Mouse (Mus musculus): ENCODE results near the gene Vwa3a. TPM values are rescaled to one million over a fixed set of nuclear protein-coding genes. Genes with fewer than 3 reads are reported as not detected.

Gene Vwa3a
- total and polyA plus RNA-seq, 2 experiments from 2014 or later = 2.5 to 5.0 TPM

DNA sequence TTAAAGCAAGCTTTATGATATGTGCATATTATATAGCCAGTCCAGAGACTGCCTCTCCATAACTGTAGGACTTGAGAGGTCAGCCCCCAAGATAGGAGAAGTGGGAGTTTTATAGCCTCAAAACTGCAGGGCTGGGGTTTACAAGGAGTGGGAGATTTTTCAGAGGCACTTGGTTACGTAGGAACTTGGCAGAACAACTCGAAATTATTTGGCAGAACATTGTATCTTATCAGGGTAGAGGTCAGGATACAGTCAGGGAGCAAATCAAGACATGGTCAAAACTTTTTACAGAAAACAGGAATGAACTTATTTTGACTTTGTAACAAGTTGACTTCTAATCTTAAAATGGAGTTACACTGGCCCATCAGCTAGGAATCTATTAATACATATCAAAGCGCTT, 6.9 kb downstream of the Vwa3a start:
- no peaks in the 10 kb centered on the region for H3K27me3 ChIP-seq (ENCODE audit: insufficient read depth, low read length)
- 73% methylated on average over 3 of the region's 3 CpGs for WGBS
- H3K36me3 ChIP-seq (ENCODE audit: insufficient read depth) = no peaks in the 10 kb centered on the region
- no peak overlapping the region for H3K9ac ChIP-seq
- TF ChIP-seq CTCF (IDR thresholded peaks at IDR 0.05; ENCODE audit: low read depth) = no peak
- no peak for DNase-seq
- H3K9me3 ChIP-seq (ENCODE audit: low read length) = no peaks in the 10 kb centered on the region
- H3K27ac ChIP-seq (ENCODE audit: low read depth, low read length) = no peak overlapping the region
- no peak overlapping the region for H3K4me3 ChIP-seq (ENCODE audit: low read depth, low read length)
- no peaks in the 10 kb centered on the region for H3K4me1 ChIP-seq (ENCODE audit: insufficient read depth)
- no peak overlapping the region for H3K4me2 ChIP-seq (ENCODE audit: low read depth)
- no peak for ATAC-seq

DNA sequence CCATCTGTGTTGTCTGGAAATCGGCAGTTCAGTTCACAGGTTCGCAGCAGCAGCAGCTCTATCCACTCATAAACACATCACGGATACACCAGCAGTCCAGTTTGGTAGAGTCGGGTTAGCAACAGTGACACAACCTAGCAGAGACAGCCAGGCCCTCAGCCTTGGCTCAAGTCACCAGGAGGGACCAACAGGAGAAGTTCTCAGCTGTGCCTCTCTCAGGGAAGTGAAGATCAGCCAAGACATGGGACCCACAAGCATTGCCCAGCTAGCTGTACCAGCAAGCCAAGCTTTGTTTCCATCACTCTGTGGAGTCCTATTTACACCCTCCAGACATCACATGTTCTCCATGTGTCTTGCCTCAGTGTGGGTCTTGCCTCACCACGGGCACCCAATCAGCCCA, 7.7 kb downstream of the Vwa3a start:
- WGBS = 89% methylated on average over 5 of the region's 5 CpGs
- H3K9me3 ChIP-seq (ENCODE audit: low read length) = no peaks in the 10 kb centered on the region
- H3K36me3 ChIP-seq (ENCODE audit: insufficient read depth) = no peaks in the 10 kb centered on the region
- H3K27me3 ChIP-seq (ENCODE audit: insufficient read depth, low read length) = no peaks in the 10 kb centered on the region
- no peak for ATAC-seq
- H3K4me3 ChIP-seq (ENCODE audit: low read depth, low read length) = no peak overlapping the region
- no peak overlapping the region for H3K4me2 ChIP-seq (ENCODE audit: low read depth)
- H3K9ac ChIP-seq = no peak overlapping the region
- H3K4me1 ChIP-seq (ENCODE audit: insufficient read depth) = no peaks in the 10 kb centered on the region
- TF ChIP-seq CTCF (IDR thresholded peaks at IDR 0.05; ENCODE audit: low read depth) = no peak
- H3K27ac ChIP-seq (ENCODE audit: low read depth, low read length) = no peak overlapping the region
- DNase-seq = no peak

- Histone ChIP-seq H3K4me2 (ENCODE audit: low read depth) (no peak overlapping the region), H3K4me3 (ENCODE audit: low read depth, low read length) (no peak overlapping the region), H3K4me1 (ENCODE audit: insufficient read depth) (no peaks in the 10 kb centered on the region), H3K9ac (no peak overlapping the region), H3K36me3 (ENCODE audit: insufficient read depth) (no peaks in the 10 kb centered on the region), H3K27ac (ENCODE audit: low read depth, low read length) (no peak overlapping the region), H3K27me3 (ENCODE audit: insufficient read depth, low read length) (no peaks in the 10 kb centered on the region), H3K9me3 (ENCODE audit: low read length) (no peaks in the 10 kb centered on the region)
- no peak for ATAC-seq
- DNase-seq = no peak
- no peak for TF ChIP-seq CTCF (IDR thresholded peaks at IDR 0.05; ENCODE audit: low read depth)
Observed at GRCm38 (mm10) chr7:120748478-120748877, 9.4 kb downstream of the Vwa3a start.

DNA sequence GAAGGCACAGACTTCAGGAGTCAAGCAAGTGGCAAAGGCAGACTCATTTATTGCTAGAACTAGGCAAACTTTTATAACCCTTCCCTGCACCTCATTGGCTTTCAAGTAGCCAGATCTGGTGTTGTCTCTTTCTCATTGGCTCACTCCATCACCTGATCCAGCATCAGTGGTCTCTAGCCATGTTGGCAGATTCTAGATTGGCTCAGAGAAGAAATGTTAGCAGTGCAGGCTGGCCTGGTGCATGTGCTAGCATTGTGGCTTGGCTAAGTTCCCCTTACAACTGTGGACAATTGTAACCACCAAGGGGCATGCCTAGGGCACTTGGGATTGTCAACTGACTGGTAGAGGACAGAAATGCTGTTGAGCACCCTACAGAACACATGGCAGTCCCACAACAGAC, 12.2 kb downstream of the Vwa3a start:
- Histone ChIP-seq H3K36me3 (ENCODE audit: insufficient read depth) (no peaks in the 10 kb centered on the region), H3K4me3 (ENCODE audit: low read depth, low read length) (no peak overlapping the region), H3K9ac (no peak overlapping the region), H3K4me1 (ENCODE audit: insufficient read depth) (no peaks in the 10 kb centered on the region), H3K4me2 (ENCODE audit: low read depth) (no peak overlapping the region), H3K27ac (ENCODE audit: low read depth, low read length) (no peak overlapping the region), H3K27me3 (ENCODE audit: insufficient read depth, low read length) (no peaks in the 10 kb centered on the region), H3K9me3 (ENCODE audit: low read length) (no peaks in the 10 kb centered on the region)
- no peak for TF ChIP-seq CTCF (IDR thresholded peaks at IDR 0.05; ENCODE audit: low read depth)
- DNase-seq (no peak), ATAC-seq (no peak)

GRCm38 (mm10) chr7:120751906-120752305, 12.8 kb downstream of the Vwa3a start:
- no peak overlapping the region for H3K9ac ChIP-seq
- H3K36me3 ChIP-seq (ENCODE audit: insufficient read depth) = no peaks in the 10 kb centered on the region
- no peaks in the 10 kb centered on the region for H3K4me1 ChIP-seq (ENCODE audit: insufficient read depth)
- DNase-seq (no peak), ATAC-seq (no peak)
- H3K4me3 ChIP-seq (ENCODE audit: low read depth, low read length) = no peak overlapping the region
- no peaks in the 10 kb centered on the region for H3K27me3 ChIP-seq (ENCODE audit: insufficient read depth, low read length)
- H3K4me2 ChIP-seq (ENCODE audit: low read depth) = no peak overlapping the region
- no peak overlapping the region for H3K27ac ChIP-seq (ENCODE audit: low read depth, low read length)
- WGBS = 86% methylated on average over 7 of the region's 7 CpGs
- no peak for TF ChIP-seq CTCF (IDR thresholded peaks at IDR 0.05; ENCODE audit: low read depth)
- H3K9me3 ChIP-seq (ENCODE audit: low read length) = no peaks in the 10 kb centered on the region

DNA sequence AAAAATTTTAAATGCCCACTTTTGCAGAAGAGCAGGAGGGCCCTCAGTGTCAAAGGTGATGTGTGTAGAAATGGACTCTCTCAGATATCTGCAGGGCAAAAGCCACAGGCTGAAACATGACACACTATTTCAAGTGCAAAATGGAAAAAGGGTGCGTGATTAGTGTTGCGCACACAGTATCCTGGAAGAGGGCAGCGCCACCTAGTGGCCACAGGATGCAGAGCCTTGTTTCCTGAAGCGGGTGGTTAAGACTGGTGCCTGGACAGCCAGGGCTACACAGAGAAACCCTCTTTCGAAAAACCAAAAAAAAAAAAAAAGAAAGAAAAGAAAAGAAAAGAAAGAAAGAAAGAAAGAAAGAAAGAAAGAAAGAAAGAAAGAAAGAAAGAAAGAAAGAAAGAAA, 15.6 kb downstream of the Vwa3a start:
- Histone ChIP-seq H3K27me3 (ENCODE audit: insufficient read depth, low read length) (no peaks in the 10 kb centered on the region), H3K27ac (ENCODE audit: low read depth, low read length) (no peak overlapping the region), H3K4me2 (ENCODE audit: low read depth) (no peak overlapping the region), H3K9ac (no peak overlapping the region), H3K4me3 (ENCODE audit: low read depth, low read length) (no peak overlapping the region), H3K9me3 (ENCODE audit: low read length) (no peaks in the 10 kb centered on the region), H3K36me3 (ENCODE audit: insufficient read depth) (no peaks in the 10 kb centered on the region), H3K4me1 (ENCODE audit: insufficient read depth) (no peaks in the 10 kb centered on the region)
- WGBS = 1% methylated on average over 5 of the region's 5 CpGs
- ATAC-seq (peak; percentile 91), DNase-seq (peak; percentile 93)
- TF ChIP-seq CTCF (IDR thresholded peaks at IDR 0.05; ENCODE audit: low read depth) = peak; percentile 95

GRCm38 (mm10) chr7:120767369-120767768, 28.3 kb downstream of the Vwa3a start:
- no peak for DNase-seq
- Histone ChIP-seq H3K36me3 (ENCODE audit: insufficient read depth) (no peaks in the 10 kb centered on the region), H3K9ac (no peak overlapping the region), H3K4me2 (ENCODE audit: low read depth) (no peak overlapping the region), H3K4me3 (ENCODE audit: low read depth, low read length) (no peak overlapping the region), H3K27me3 (ENCODE audit: insufficient read depth, low read length) (no peaks in the 10 kb centered on the region), H3K9me3 (ENCODE audit: low read length) (no peaks in the 10 kb centered on the region), H3K27ac (ENCODE audit: low read depth, low read length) (no peak overlapping the region), H3K4me1 (ENCODE audit: insufficient read depth) (no peaks in the 10 kb centered on the region)
- ATAC-seq = no peak
- WGBS = 5% methylated on average over 1 of the region's 1 CpGs
- TF ChIP-seq CTCF (IDR thresholded peaks at IDR 0.05; ENCODE audit: low read depth) = no peak

GRCm38 (mm10) chr7:120771389-120771788, 32.3 kb downstream of the Vwa3a start:
- Histone ChIP-seq H3K9ac (no peak overlapping the region), H3K9me3 (ENCODE audit: low read length) (no peaks in the 10 kb centered on the region), H3K27ac (ENCODE audit: low read depth, low read length) (no peak overlapping the region), H3K4me1 (ENCODE audit: insufficient read depth) (no peaks in the 10 kb centered on the region), H3K27me3 (ENCODE audit: insufficient read depth, low read length) (no peaks in the 10 kb centered on the region), H3K4me2 (ENCODE audit: low read depth) (no peak overlapping the region), H3K4me3 (ENCODE audit: low read depth, low read length) (no peak overlapping the region), H3K36me3 (ENCODE audit: insufficient read depth) (no peaks in the 10 kb centered on the region)
- ATAC-seq = no peak
- WGBS = 44% methylated on average over 1 of the region's 1 CpGs
- TF ChIP-seq CTCF (IDR thresholded peaks at IDR 0.05; ENCODE audit: low read depth) = no peak
- no peak for DNase-seq
